Mouse (Mus musculus): Measurements from ENCODE around the gene Atp2b1. TPM values are rescaled to one million over a fixed set of nuclear protein-coding genes. Genes with fewer than 3 reads are reported as not detected.

The Atp2b1 gene
- 189 and 224 TPM in 2 replicates for total RNA-seq (2014; rRNA removed)
- polyA plus RNA-seq (2015; fragmentation: Nextera tagmentation; extraction: Ambion mirVana): 275 and 299 TPM in 2 replicates

- peak; percentile 96 for DNase-seq (ENCODE audit: low spot score)
- ATAC-seq (ENCODE audit: low FRiP score): peak; percentile 95
- H3K4me2 ChIP-seq (ENCODE audit: low read depth, low read length, poor library complexity, severe bottlenecking): peak within 1 kb of the TSS; percentile 72
- H3K4me1 ChIP-seq (ENCODE audit: insufficient read depth, low read length): no peaks in the 10 kb centered on the region; the same call in 1 of the 2 replicates
- H3K27ac ChIP-seq (ENCODE audit: low read depth, low read length): peak within 1 kb of the TSS; percentile 99
- under 1% methylated on average over 67 of the region's 120 CpGs for WGBS
- H3K9me3 ChIP-seq (ENCODE audit: low read length): no peaks in the 10 kb centered on the region
- H3K36me3 ChIP-seq (ENCODE audit: insufficient read depth, low read length): no peaks in the 10 kb centered on the region
- peak; percentile 32; the same call in 1 of the 2 replicates for TF ChIP-seq CTCF (IDR thresholded peaks at IDR 0.05)
- peak within 1 kb of the TSS; percentile 95 for H3K9ac ChIP-seq (replicated peaks; ENCODE audit: low read length, poor library complexity, severe bottlenecking)
- H3K27me3 ChIP-seq (ENCODE audit: insufficient read depth, low read length): no peaks in the 10 kb centered on the region
- H3K4me3 ChIP-seq (ENCODE audit: low read depth, low read length): peak within 1 kb of the TSS; percentile 96
Measured at GRCm38 (mm10) chr10:98913961-98914809, at the start of gene Atp2b1. Gene Atp2b1, plus strand, starts transcription at chr10:98914406.

GRCm38 (mm10) chr10:98864851-98865250 is 49.4 kb upstream of the Atp2b1 start:
- 91% methylated on average over 3 of the region's 3 CpGs for WGBS
- Histone ChIP-seq H3K9me3 (ENCODE audit: low read length) (no peaks in the 10 kb centered on the region), H3K27ac (ENCODE audit: low read depth, low read length) (no peak overlapping the region), H3K36me3 (ENCODE audit: insufficient read depth, low read length) (no peaks in the 10 kb centered on the region), H3K4me2 (ENCODE audit: low read depth, low read length, poor library complexity, severe bottlenecking) (no peak overlapping the region), H3K4me1 (ENCODE audit: insufficient read depth, low read length) (no peaks in the 10 kb centered on the region), H3K4me3 (ENCODE audit: low read depth, low read length) (no peak overlapping the region), H3K9ac (replicated peaks; ENCODE audit: low read length, poor library complexity, severe bottlenecking) (no peak overlapping the region), H3K27me3 (ENCODE audit: insufficient read depth, low read length) (no peaks in the 10 kb centered on the region)
- DNase-seq (ENCODE audit: low spot score) (no peak), ATAC-seq (ENCODE audit: low FRiP score) (no peak)
- no peak for TF ChIP-seq CTCF (IDR thresholded peaks at IDR 0.05)

GRCm38 (mm10) chr10:98866836-98867370 is 47.3 kb upstream of the Atp2b1 start:
- no peak overlapping the region for H3K4me2 ChIP-seq (ENCODE audit: low read depth, low read length, poor library complexity, severe bottlenecking)
- no peak overlapping the region for H3K27ac ChIP-seq (ENCODE audit: low read depth, low read length)
- 95% methylated on average over 5 of the region's 5 CpGs for WGBS
- no peaks in the 10 kb centered on the region for H3K9me3 ChIP-seq (ENCODE audit: low read length)
- no peak for ATAC-seq (ENCODE audit: low FRiP score)
- DNase-seq (ENCODE audit: low spot score): no peak
- H3K4me1 ChIP-seq (ENCODE audit: insufficient read depth, low read length): no peaks in the 10 kb centered on the region
- no peaks in the 10 kb centered on the region for H3K27me3 ChIP-seq (ENCODE audit: insufficient read depth, low read length)
- H3K9ac ChIP-seq (replicated peaks; ENCODE audit: low read length, poor library complexity, severe bottlenecking): no peak overlapping the region
- no peaks in the 10 kb centered on the region for H3K36me3 ChIP-seq (ENCODE audit: insufficient read depth, low read length)
- no peak overlapping the region for H3K4me3 ChIP-seq (ENCODE audit: low read depth, low read length)
- TF ChIP-seq CTCF (IDR thresholded peaks at IDR 0.05): no peak

GRCm38 (mm10) chr10:98868351-98868908 is 45.8 kb upstream of the Atp2b1 start:
- Histone ChIP-seq H3K27ac (ENCODE audit: low read depth, low read length) (no peak overlapping the region), H3K27me3 (ENCODE audit: insufficient read depth, low read length) (no peaks in the 10 kb centered on the region), H3K9ac (replicated peaks; ENCODE audit: low read length, poor library complexity, severe bottlenecking) (no peak overlapping the region), H3K9me3 (ENCODE audit: low read length) (no peaks in the 10 kb centered on the region), H3K36me3 (ENCODE audit: insufficient read depth, low read length) (no peaks in the 10 kb centered on the region), H3K4me1 (ENCODE audit: insufficient read depth, low read length) (no peaks in the 10 kb centered on the region), H3K4me2 (ENCODE audit: low read depth, low read length, poor library complexity, severe bottlenecking) (no peak overlapping the region), H3K4me3 (ENCODE audit: low read depth, low read length) (no peak overlapping the region)
- ATAC-seq (ENCODE audit: low FRiP score): no peak
- TF ChIP-seq CTCF (IDR thresholded peaks at IDR 0.05): no peak
- DNase-seq (ENCODE audit: low spot score): no peak
- 87% methylated on average over 4 of the region's 4 CpGs for WGBS

- 59% methylated on average over 3 of the region's 3 CpGs for WGBS
- no peak overlapping the region for H3K4me2 ChIP-seq (ENCODE audit: low read depth, low read length, poor library complexity, severe bottlenecking)
- no peak overlapping the region for H3K27ac ChIP-seq (ENCODE audit: low read depth, low read length)
- H3K4me3 ChIP-seq (ENCODE audit: low read depth, low read length): no peak overlapping the region
- no peaks in the 10 kb centered on the region for H3K27me3 ChIP-seq (ENCODE audit: insufficient read depth, low read length)
- no peaks in the 10 kb centered on the region for H3K9me3 ChIP-seq (ENCODE audit: low read length)
- TF ChIP-seq CTCF (IDR thresholded peaks at IDR 0.05): no peak
- ATAC-seq (ENCODE audit: low FRiP score) (no peak), DNase-seq (ENCODE audit: low spot score) (no peak)
- no peaks in the 10 kb centered on the region for H3K4me1 ChIP-seq (ENCODE audit: insufficient read depth, low read length)
- no peaks in the 10 kb centered on the region for H3K36me3 ChIP-seq (ENCODE audit: insufficient read depth, low read length)
- no peak overlapping the region for H3K9ac ChIP-seq (replicated peaks; ENCODE audit: low read length, poor library complexity, severe bottlenecking)
Measured at GRCm38 (mm10) chr10:98877855-98878254, 36.4 kb upstream of the Atp2b1 start.

GRCm38 (mm10) chr10:98878636-98879035 is 35.6 kb upstream of the Atp2b1 start:
- DNase-seq (ENCODE audit: low spot score): no peak
- Histone ChIP-seq H3K4me2 (ENCODE audit: low read depth, low read length, poor library complexity, severe bottlenecking) (no peak overlapping the region), H3K9me3 (ENCODE audit: low read length) (no peaks in the 10 kb centered on the region), H3K27me3 (ENCODE audit: insufficient read depth, low read length) (no peaks in the 10 kb centered on the region), H3K4me3 (ENCODE audit: low read depth, low read length) (no peak overlapping the region), H3K36me3 (ENCODE audit: insufficient read depth, low read length) (no peaks in the 10 kb centered on the region), H3K27ac (ENCODE audit: low read depth, low read length) (no peak overlapping the region), H3K9ac (replicated peaks; ENCODE audit: low read length, poor library complexity, severe bottlenecking) (no peak overlapping the region), H3K4me1 (ENCODE audit: insufficient read depth, low read length) (no peaks in the 10 kb centered on the region)
- TF ChIP-seq CTCF (IDR thresholded peaks at IDR 0.05): no peak
- ATAC-seq (ENCODE audit: low FRiP score): no peak
- WGBS: 63% methylated on average over 2 of the region's 2 CpGs
